Mouse (Mus musculus) lung, postnatal 0 days (tissue): ENCODE data around the gene Xrcc5. TPM values are rescaled to one million over a fixed set of nuclear protein-coding genes. Genes with fewer than 3 reads are reported as not detected.

Experiments
- ATAC-seq: fragments of 200-750 bp; cut with Nextera tagmentation; 2 replicates; pipeline ENCODE4 v1.8.0; 2017; ENCODE audit warnings: moderate library complexity
- DNase-seq: peaks from one replicate; pipeline ENCODE4 v3.0.0-alpha.2; 2016; ENCODE audit warnings: low spot score
- H3K27ac ChIP-seq: fragments of 300-500 bp; sonication (generic); 2 replicates; pipeline ENCODE4 v1.5.1; 2014; ENCODE audit warnings: antibody characterized with exemption, mild to moderate bottlenecking, low read length, mixed read lengths
- H3K27me3 ChIP-seq: fragments of 300-500 bp; sonication (generic); replicated peaks from 2 replicates; pipeline ENCODE4 v1.6.1; 2014; ENCODE audit warnings: low read length, mixed read lengths; ENCODE audit not compliant: insufficient read depth
- H3K36me3 ChIP-seq: fragments of 300-500 bp; sonication (generic); 2 replicates; pipeline ENCODE4 v1.6.1; 2014; ENCODE audit warnings: low read length, mixed read lengths; ENCODE audit not compliant: insufficient read depth
- H3K4me1 ChIP-seq: fragments of 300-500 bp; sonication (generic); 2 replicates; pipeline ENCODE4 v1.6.1; 2014; ENCODE audit warnings: antibody characterized with exemption, low read depth, low read length, mixed read lengths; ENCODE audit not compliant: insufficient read depth
- H3K4me2 ChIP-seq: fragments of 300-500 bp; sonication (generic); replicated peaks from 2 replicates; pipeline ENCODE4 v1.6.1; 2014; ENCODE audit warnings: low read depth, mild to moderate bottlenecking, low read length, moderate library complexity, mixed read lengths
- H3K4me3 ChIP-seq: fragments of 300-500 bp; sonication (generic); 2 replicates; pipeline ENCODE4 v1.5.1; 2014; ENCODE audit warnings: low read depth, low read length
- H3K9ac ChIP-seq: fragments of 300-500 bp; sonication (generic); replicated peaks from 2 replicates; pipeline ENCODE4 v1.6.1; 2014; ENCODE audit warnings: low read depth, mild to moderate bottlenecking
- H3K9me3 ChIP-seq: fragments of 300-500 bp; sonication (generic); 2 replicates; pipeline ENCODE4 v1.6.1; 2016; ENCODE audit warnings: low read length, mixed read lengths
- CTCF ChIP-seq: IDR thresholded peaks from 2 replicates; pipeline ENCODE4 v1.5.1; 2016; ENCODE audit warnings: antibody characterized with exemption, mild to moderate bottlenecking
- EP300 ChIP-seq: IDR thresholded peaks from 2 replicates; pipeline ENCODE4 v1.6.1; 2016; ENCODE audit warnings: antibody characterized with exemption, mild to moderate bottlenecking, control low read depth
- WGBS: fragments of 180-500 bp; shearing (Covaris S2); extraction: QIAGEN DNeasy Blood & Tissue Kit; methylation state at CpG from one replicate; pipeline ENCODE4 v1.1.7; 2014; 5-methylcytosine and 5-hydroxymethylcytosine counted together
- polyA plus RNA-seq: library from polyadenylated mRNA; unstranded; fragments of >200 nt; fragmentation: Nextera tagmentation; extraction: Ambion mirVana; gene quantifications from 2 replicates; pipeline ENCODE4 v1.2.1, GENCODE M21; 2015

Xrcc5 gene
- polyA plus RNA-seq, 1 experiment from 2014 or later: 10.3 TPM

DNA sequence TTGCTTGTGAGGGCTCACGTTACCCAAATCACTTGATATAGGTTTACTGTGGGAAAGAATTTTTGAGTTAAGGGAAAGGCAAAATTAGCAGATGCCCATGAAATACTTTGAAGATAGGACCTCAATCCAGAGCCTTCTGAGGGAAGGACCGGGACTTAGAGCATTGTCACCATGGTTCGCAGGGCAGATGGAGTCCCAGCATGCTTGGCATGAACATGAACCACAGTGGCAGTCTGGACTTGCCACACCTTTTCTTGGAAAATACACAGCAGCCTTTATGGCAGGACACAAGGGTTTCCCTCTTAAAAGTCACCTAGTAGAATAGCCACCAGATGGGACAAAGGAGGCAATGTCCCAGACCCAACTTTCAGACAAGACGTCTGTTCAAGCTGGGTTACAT, 114.9 kb downstream of the Xrcc5 start:
- H3K27me3 ChIP-seq: no peaks in the 10 kb centered on the region
- H3K9me3 ChIP-seq: no peaks in the 10 kb centered on the region
- ATAC-seq (no peak), DNase-seq (no peak)
- H3K27ac ChIP-seq: no peak overlapping the region
- no peak overlapping the region for H3K4me2 ChIP-seq
- TF ChIP-seq EP300 (no peak), CTCF (no peak)
- H3K36me3 ChIP-seq: no peaks in the 10 kb centered on the region
- 88% methylated on average over 4 of the region's 4 CpGs for WGBS
- no peak overlapping the region for H3K4me3 ChIP-seq
- H3K9ac ChIP-seq: no peak overlapping the region
- no peaks in the 10 kb centered on the region for H3K4me1 ChIP-seq

- ATAC-seq (no peak), DNase-seq (no peak)
- H3K9ac ChIP-seq: no peak overlapping the region
- no peaks in the 10 kb centered on the region for H3K4me1 ChIP-seq
- no peaks in the 10 kb centered on the region for H3K36me3 ChIP-seq
- no peaks in the 10 kb centered on the region for H3K27me3 ChIP-seq
- no peaks in the 10 kb centered on the region for H3K9me3 ChIP-seq
- no peak overlapping the region for H3K4me2 ChIP-seq
- no peak for TF ChIP-seq EP300
- TF ChIP-seq CTCF: no peak
- H3K27ac ChIP-seq: no peak overlapping the region
- WGBS: 75% methylated on average over 4 of the region's 4 CpGs
- H3K4me3 ChIP-seq: no peak overlapping the region
Measured at GRCm38 (mm10) chr1:72426456-72426855, 119.2 kb downstream of the Xrcc5 start.

- Histone ChIP-seq H3K27ac (no peak overlapping the region), H3K27me3 (no peaks in the 10 kb centered on the region), H3K9ac (no peak overlapping the region), H3K9me3 (no peaks in the 10 kb centered on the region), H3K36me3 (no peaks in the 10 kb centered on the region), H3K4me1 (no peaks in the 10 kb centered on the region), H3K4me3 (no peak overlapping the region), H3K4me2 (no peak overlapping the region)
- DNase-seq (peak; percentile 13), ATAC-seq (peak; percentile 64)
- 83% methylated on average over 8 of the region's 8 CpGs for WGBS
- TF ChIP-seq CTCF (no peak), EP300 (no peak)
Measured at GRCm38 (mm10) chr1:72428526-72428925, 121.3 kb downstream of the Xrcc5 start.

GRCm38 (mm10) chr1:72429107-72429807, 122.0 kb downstream of the Xrcc5 start:
- H3K4me2 ChIP-seq: no peak overlapping the region
- TF ChIP-seq EP300 (0 out of 2 replicates have a peak, but pooled peaks have one; percentile 11), CTCF (no peak)
- peak; percentile 26 for DNase-seq
- H3K36me3 ChIP-seq: no peaks in the 10 kb centered on the region
- H3K4me1 ChIP-seq: no peaks in the 10 kb centered on the region
- no peaks in the 10 kb centered on the region for H3K27me3 ChIP-seq
- no peak overlapping the region for H3K27ac ChIP-seq
- no peak; the same call in 1 of the 2 replicates for ATAC-seq
- no peaks in the 10 kb centered on the region for H3K9me3 ChIP-seq
- no peak overlapping the region for H3K4me3 ChIP-seq
- H3K9ac ChIP-seq: no peak overlapping the region
- WGBS: 84% methylated on average over 7 of the region's 7 CpGs

- Histone ChIP-seq H3K4me2 (no peak overlapping the region), H3K36me3 (no peaks in the 10 kb centered on the region), H3K9me3 (no peaks in the 10 kb centered on the region), H3K9ac (no peak overlapping the region), H3K4me3 (no peak overlapping the region), H3K4me1 (no peaks in the 10 kb centered on the region), H3K27ac (no peak overlapping the region), H3K27me3 (no peaks in the 10 kb centered on the region)
- no peak for TF ChIP-seq EP300
- TF ChIP-seq CTCF: no peak
- WGBS: 89% methylated on average over 1 of the region's 1 CpGs
- DNase-seq: no peak
- ATAC-seq: no peak
Measured at GRCm38 (mm10) chr1:72432579-72432978, 125.4 kb downstream of the Xrcc5 start.

- Histone ChIP-seq H3K9me3 (no peaks in the 10 kb centered on the region), H3K9ac (no peak overlapping the region), H3K27me3 (no peaks in the 10 kb centered on the region), H3K4me3 (no peak overlapping the region), H3K4me2 (no peak overlapping the region), H3K36me3 (no peaks in the 10 kb centered on the region), H3K4me1 (no peaks in the 10 kb centered on the region), H3K27ac (no peak overlapping the region)
- ATAC-seq (no peak), DNase-seq (no peak)
- TF ChIP-seq CTCF: no peak
- 47% methylated on average over 3 of the region's 3 CpGs for WGBS
Measured at GRCm38 (mm10) chr1:72434510-72434909, 127.3 kb downstream of the Xrcc5 start.

GRCm38 (mm10) chr1:72436967-72437366, 129.7 kb downstream of the Xrcc5 start:
- DNase-seq (no peak), ATAC-seq (no peak)
- H3K4me1 ChIP-seq: no peaks in the 10 kb centered on the region
- H3K9ac ChIP-seq: no peak overlapping the region
- no peak overlapping the region for H3K27ac ChIP-seq
- no peak overlapping the region for H3K4me3 ChIP-seq
- no peaks in the 10 kb centered on the region for H3K9me3 ChIP-seq
- no peak overlapping the region for H3K4me2 ChIP-seq
- TF ChIP-seq CTCF (no peak), EP300 (no peak)
- no peaks in the 10 kb centered on the region for H3K36me3 ChIP-seq
- WGBS: 71% methylated on average over 5 of the region's 5 CpGs
- H3K27me3 ChIP-seq: no peaks in the 10 kb centered on the region
